Mouse (Mus musculus) heart, postnatal 0 days (tissue): Measurements from ENCODE around the gene Bcl7c. TPM values are rescaled to one million over a fixed set of nuclear protein-coding genes. Genes with fewer than 3 reads are reported as not detected.

Experiments used
- ATAC-seq: fragments of 200-750 bp; cut with Nextera tagmentation; 2 replicates; pipeline ENCODE4 v1.8.0; 2017; ENCODE audit warnings: low read depth, moderate number of reproducible peaks, moderate library complexity; ENCODE audit not compliant: insufficient read depth
- DNase-seq: peaks from one replicate; pipeline ENCODE4 v3.0.0-alpha.2; 2016; ENCODE audit warnings: low spot score
- H3K27ac ChIP-seq: fragments of 300-500 bp; sonication (generic); 2 replicates; pipeline ENCODE4 v1.5.1; 2014; ENCODE audit warnings: low read depth, mild to moderate bottlenecking
- H3K27me3 ChIP-seq: fragments of 300-500 bp; sonication (generic); 2 replicates; pipeline ENCODE4 v1.6.1; 2014; ENCODE audit warnings: low read length, mixed read lengths; ENCODE audit not compliant: control insufficient read depth, insufficient read depth
- H3K36me3 ChIP-seq: fragments of 300-500 bp; sonication (generic); replicated peaks from 2 replicates; pipeline ENCODE4 v1.6.1; 2014; ENCODE audit warnings: low read length, mixed read lengths; ENCODE audit not compliant: control insufficient read depth, insufficient read depth
- H3K4me1 ChIP-seq: fragments of 300-500 bp; sonication (generic); 2 replicates; pipeline ENCODE4 v1.6.1; 2014; ENCODE audit warnings: antibody characterized with exemption; ENCODE audit not compliant: control insufficient read depth, insufficient read depth
- H3K4me2 ChIP-seq: fragments of 300-500 bp; sonication (generic); 2 replicates; pipeline ENCODE4 v1.6.1; 2014; ENCODE audit warnings: low read depth, mild to moderate bottlenecking, low read length, moderate library complexity
- H3K4me3 ChIP-seq: fragments of 300-500 bp; sonication (generic); 2 replicates; pipeline ENCODE4 v1.5.1; 2014; ENCODE audit warnings: low read depth, low read length
- H3K9ac ChIP-seq: fragments of 300-500 bp; sonication (generic); replicated peaks from 2 replicates; pipeline ENCODE4 v1.6.1; 2014; ENCODE audit warnings: low read depth, low read length, mixed read lengths
- H3K9me3 ChIP-seq: fragments of 300-500 bp; sonication (generic); replicated peaks from 2 replicates; pipeline ENCODE4 v1.6.1; 2016; ENCODE audit warnings: low read length; ENCODE audit not compliant: control insufficient read depth
- CTCF ChIP-seq: IDR thresholded peaks from 2 replicates; pipeline ENCODE4 v1.5.1; 2016; ENCODE audit warnings: antibody characterized with exemption, control low read depth, low read depth
- EP300 ChIP-seq: IDR thresholded peaks from 2 replicates; pipeline ENCODE4 v1.6.1; 2016; ENCODE audit warnings: antibody characterized with exemption, low read depth
- WGBS: fragments of 180-500 bp; shearing (Covaris S2); extraction: QIAGEN DNeasy Blood & Tissue Kit; methylation state at CpG from one replicate; pipeline ENCODE4 v1.1.7; 2014; 5-methylcytosine and 5-hydroxymethylcytosine counted together
- polyA plus RNA-seq: library from polyadenylated mRNA; unstranded; fragments of >200 nt; fragmentation: Nextera tagmentation; extraction: Ambion mirVana; gene quantifications from 2 replicates; pipeline ENCODE4 v1.2.1, GENCODE M21; 2015
- total RNA-seq: library from RNA; depleted of rRNA; stranded (reverse); fragments of >200 nt; gene quantifications from 2 replicates; pipeline ENCODE4 v1.2.3, GENCODE M21; 2014; ENCODE audit warnings: low replicate concordance

Bcl7c gene
- total and polyA plus RNA-seq, 2 experiments from 2014 or later: 25.6 to 32.4 TPM

- H3K36me3 ChIP-seq: 0 out of 2 replicates have a peak, but pooled peaks cover 6% of the 10 kb centered on the region
- H3K27ac ChIP-seq: no peak overlapping the region
- no peak overlapping the region for H3K9ac ChIP-seq
- TF ChIP-seq CTCF (no peak), EP300 (no peak)
- ATAC-seq (no peak), DNase-seq (no peak)
- H3K27me3 ChIP-seq: no peaks in the 10 kb centered on the region
- no peaks in the 10 kb centered on the region for H3K4me1 ChIP-seq
- no peak overlapping the region for H3K4me3 ChIP-seq
- H3K4me2 ChIP-seq: no peak overlapping the region
- WGBS: 65% methylated on average over 4 of the region's 4 CpGs
- no peaks in the 10 kb centered on the region for H3K9me3 ChIP-seq
Measured at GRCm38 (mm10) chr7:127672776-127673175, 36.0 kb downstream of the Bcl7c start.

- no peak overlapping the region for H3K4me3 ChIP-seq
- no peak overlapping the region for H3K27ac ChIP-seq
- TF ChIP-seq EP300 (no peak), CTCF (no peak)
- H3K27me3 ChIP-seq: no peaks in the 10 kb centered on the region
- 0 out of 2 replicates have a peak, but pooled peaks cover 6% of the 10 kb centered on the region for H3K36me3 ChIP-seq
- DNase-seq: no peak
- H3K9me3 ChIP-seq: no peaks in the 10 kb centered on the region
- H3K9ac ChIP-seq: no peak overlapping the region
- H3K4me1 ChIP-seq: no peaks in the 10 kb centered on the region
- 68% methylated on average over 11 of the region's 11 CpGs for WGBS
- H3K4me2 ChIP-seq: no peak overlapping the region
- no peak for ATAC-seq
Measured at GRCm38 (mm10) chr7:127671880-127672774, 36.6 kb downstream of the Bcl7c start.

- H3K4me2 ChIP-seq: no peak overlapping the region
- H3K4me1 ChIP-seq: no peaks in the 10 kb centered on the region
- no peaks in the 10 kb centered on the region for H3K27me3 ChIP-seq
- no peak overlapping the region for H3K4me3 ChIP-seq
- WGBS: 40% methylated on average over 8 of the region's 8 CpGs
- no peaks in the 10 kb centered on the region for H3K9me3 ChIP-seq
- no peak for ATAC-seq
- TF ChIP-seq EP300: no peak
- no peak for TF ChIP-seq CTCF
- peaks cover 10% of the 10 kb centered on the region; the same call in 1 of the 2 replicates for H3K36me3 ChIP-seq
- no peak for DNase-seq
- H3K9ac ChIP-seq: no peak overlapping the region
- no peak overlapping the region for H3K27ac ChIP-seq
Measured at GRCm38 (mm10) chr7:127667171-127667570, 41.6 kb downstream of the Bcl7c start.

GRCm38 (mm10) chr7:127666679-127667078 lies 42.1 kb downstream of the Bcl7c start:
- Histone ChIP-seq H3K36me3 (peaks cover 10% of the 10 kb centered on the region; the same call in 1 of the 2 replicates), H3K4me3 (no peak overlapping the region), H3K27me3 (no peaks in the 10 kb centered on the region), H3K9me3 (no peaks in the 10 kb centered on the region), H3K4me1 (no peaks in the 10 kb centered on the region), H3K9ac (no peak overlapping the region), H3K4me2 (no peak overlapping the region), H3K27ac (no peak overlapping the region)
- TF ChIP-seq EP300 (no peak), CTCF (no peak)
- 88% methylated on average over 13 of the region's 13 CpGs for WGBS
- DNase-seq (no peak), ATAC-seq (no peak)

- H3K4me3 ChIP-seq: no peak overlapping the region
- no peak for DNase-seq
- TF ChIP-seq EP300: no peak
- no peak for TF ChIP-seq CTCF
- H3K9ac ChIP-seq: no peak overlapping the region
- no peaks in the 10 kb centered on the region for H3K27me3 ChIP-seq
- ATAC-seq: no peak
- 87% methylated on average over 6 of the region's 6 CpGs for WGBS
- H3K36me3 ChIP-seq: peaks cover 10% of the 10 kb centered on the region; the same call in 1 of the 2 replicates
- no peaks in the 10 kb centered on the region for H3K4me1 ChIP-seq
- 0 out of 2 replicates have a peak, but pooled peaks cover 4% of the 10 kb centered on the region for H3K9me3 ChIP-seq
- no peak overlapping the region for H3K4me2 ChIP-seq
- H3K27ac ChIP-seq: no peak overlapping the region
Measured at GRCm38 (mm10) chr7:127666066-127666654, 42.6 kb downstream of the Bcl7c start.
